ENCODE assay signal across 18 mouse cellular contexts in genomic region chr7:144979814-144980213, GRCm38 (mm10). TPM values are rescaled to one million over a fixed set of nuclear protein-coding genes. Genes with fewer than 3 reads are reported as not detected.
DNase-seq lines count a peak whose midpoint lies in the region; ATAC-seq lines count a peak whose summit lies in the region.
"Had no signal": no experiment of that assay in that cellular context is flagged by ENCODE, and none has a peak within 500 bp of the region (broad histone marks: within the 10 kb centered on the region; RNA-seq: fewer than 3 reads in every experiment).

No protein-coding gene starts in this region.

- peak; percentile 80 for ATAC-seq in granulocyte monocyte progenitor cell, adult 5-6 weeks (replicated peaks; ENCODE audit: poor library complexity, severe bottlenecking)
- no peak for ATAC-seq in midbrain, embryonic 11.5 days (ENCODE audit: low FRiP score)
- ATAC-seq: midbrain, embryonic 15.5 days had no signal

- no peaks in the 10 kb centered on the region for H3K4me1 ChIP-seq in midbrain, embryonic 11.5 days (ENCODE audit: control insufficient read depth, insufficient read depth, low read length)
- H3K4me1 ChIP-seq: embryonic facial prominence, embryonic 12.5 days; limb, embryonic 13.5 days; midbrain, embryonic 15.5 days had no signal

- no peaks in the 10 kb centered on the region for H3K9me3 ChIP-seq in midbrain, embryonic 11.5 days (ENCODE audit: control insufficient read depth, low read length)
- H3K9me3 ChIP-seq: embryonic facial prominence, embryonic 12.5 days; kidney, embryonic 15.5 days; midbrain, embryonic 15.5 days had no signal

- whole genome bisulfite sequencing in midbrain, embryonic 11.5 days, result 86% methylated on average over 5 of the region's 5 CpGs

- H3K36me3 ChIP-seq in midbrain, embryonic 11.5 days (ENCODE audit: control insufficient read depth, insufficient read depth, low read length), result no peaks in the 10 kb centered on the region
- H3K36me3 ChIP-seq: embryonic facial prominence, embryonic 12.5 days; heart, embryonic 12.5 days; kidney, embryonic 15.5 days; limb, embryonic 13.5 days; midbrain, embryonic 15.5 days had no signal

- no peaks in the 10 kb centered on the region for H3K27me3 ChIP-seq in midbrain, embryonic 11.5 days (ENCODE audit: control insufficient read depth, insufficient read depth, low read length)
- H3K27me3 ChIP-seq: embryonic facial prominence, embryonic 12.5 days; heart, embryonic 12.5 days; kidney, embryonic 15.5 days; limb, embryonic 13.5 days; midbrain, embryonic 15.5 days had no signal

- no peak overlapping the region for H3K9ac ChIP-seq in midbrain, embryonic 11.5 days (ENCODE audit: low read length)
- H3K9ac ChIP-seq: embryonic facial prominence, embryonic 12.5 days; heart, embryonic 12.5 days; kidney, embryonic 15.5 days; limb, embryonic 13.5 days; midbrain, embryonic 15.5 days had no signal

- H3K4me3 ChIP-seq in midbrain, embryonic 11.5 days (ENCODE audit: low read depth, low read length), result no peak overlapping the region
- H3K4me3 ChIP-seq: embryonic facial prominence, embryonic 12.5 days; heart, embryonic 12.5 days; kidney, embryonic 15.5 days; limb, embryonic 13.5 days; midbrain, embryonic 15.5 days had no signal

- DNase-seq in layer of hippocampus, adult 9-11 months, result peak; percentile 26
- no peak for DNase-seq in layer of hippocampus, adult 9-10 months (ENCODE audit: low spot score)
- peak; percentile 63 for DNase-seq in lung, postnatal 36 days
- DNase-seq in thymus, postnatal 36 days, result peak; percentile 19 to 51
- no peak for DNase-seq in ovary, postnatal 10 days (ENCODE audit: low spot score)
- no peak for DNase-seq in midbrain, embryonic 11.5 days (ENCODE audit: low spot score, missing footprints)
- no peak for DNase-seq in embryo, embryonic 10 days (ENCODE audit: low spot score)
- DNase-seq: adrenal gland, adult 8-10 months; cerebellum, postnatal 10 days; gastrocnemius, postnatal 10 days; heart, postnatal 4 days had no signal

- no peak overlapping the region for H3K4me2 ChIP-seq in midbrain, embryonic 11.5 days
- H3K4me2 ChIP-seq: embryonic facial prominence, embryonic 12.5 days; heart, embryonic 12.5 days; kidney, embryonic 15.5 days; limb, embryonic 13.5 days; midbrain, embryonic 15.5 days had no signal

- H3K27ac ChIP-seq in midbrain, embryonic 11.5 days (ENCODE audit: low read depth, low read length), result no peak overlapping the region
- H3K27ac ChIP-seq: embryonic facial prominence, embryonic 12.5 days; kidney, embryonic 15.5 days; limb, embryonic 13.5 days; macrophage; midbrain, embryonic 15.5 days had no signal

RNA-seq across cellular contexts. Expression of gene Ccnd1, which starts 40.1 kb away (rescaled TPM):
- 6.0 and 10.6 TPM in 2 replicates for total RNA-seq in granulocyte monocyte progenitor cell, adult 5-6 weeks (2014; fragmentation: Nextera tagmentation)
- total RNA-seq in granulocyte monocyte progenitor cell, adult 5-6 weeks (2017), result 6.2 and 8.9 TPM in 2 replicates
- polyA plus RNA-seq in midbrain, embryonic 11.5 days (2014; fragmentation: Nextera tagmentation; extraction: Ambion mirVana), result 285 and 288 TPM in 2 replicates

Comparison
In these comparisons a context has a peak if more than half of its experiments do, and no peak if none do; other contexts are left out.
1. DNase-seq: peak in layer of hippocampus, adult 9-11 months (single experiment), lung, postnatal 36 days (single experiment) and thymus, postnatal 36 days (2 of 2); none in layer of hippocampus, adult 9-10 months (single experiment), ovary, postnatal 10 days (single experiment), midbrain, embryonic 11.5 days (single experiment) and embryo, embryonic 10 days (single experiment).